Mouse (Mus musculus): ENCODE results near the gene Dab2ip. TPM values are rescaled to one million over a fixed set of nuclear protein-coding genes. Genes with fewer than 3 reads are reported as not detected.

The Dab2ip gene
- total and polyA plus RNA-seq, 3 experiments: 4.9 to 15.6 (median 7.8) TPM

DNA sequence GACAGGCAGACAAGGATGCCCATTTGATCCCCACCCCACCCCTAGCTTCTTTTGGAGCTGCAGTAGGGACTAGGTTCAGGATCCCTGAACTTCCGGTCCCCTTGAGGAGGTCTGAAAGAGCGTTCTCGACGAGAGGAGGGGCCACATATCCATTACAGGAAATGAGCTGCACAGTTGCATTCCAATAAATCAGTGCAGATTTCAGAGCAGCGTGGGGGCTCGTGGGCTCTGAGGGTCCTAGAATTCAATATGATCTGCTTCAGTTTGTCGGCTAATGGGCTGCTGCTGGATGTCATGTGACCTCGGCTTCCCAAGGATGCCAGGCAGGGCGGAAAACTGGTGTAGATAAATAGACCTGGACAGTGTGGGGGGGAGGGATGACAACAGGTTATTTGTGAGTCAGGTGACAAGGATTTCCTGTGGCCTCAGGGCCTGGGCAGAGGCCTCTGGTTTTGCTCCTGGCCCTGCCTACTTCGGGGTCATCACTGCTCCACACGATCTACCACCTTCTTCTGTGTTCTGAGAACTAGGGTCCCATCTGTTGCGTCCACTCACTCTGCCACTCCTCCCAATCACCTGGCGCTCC is 181.7 kb downstream of the Dab2ip start:
- no peak overlapping the region for H3K9ac ChIP-seq (ENCODE audit: insufficient read depth, low read depth)
- dilution Hi-C loops (cut with MboI; ENCODE audit: extremely low pct_ligation_motif_present, extremely low pct_unique_long_range_greater_than_20kb, low sequenced_read_pairs): no loop called here
- H3K27me3 ChIP-seq (replicated peaks): no peaks in the 10 kb centered on the region
- no peak for DNase-seq (ENCODE audit: extremely low read depth)
- H3K9me3 ChIP-seq (replicated peaks; ENCODE audit: low read length): peaks cover 4% of the 10 kb centered on the region
- in situ Hi-C loops (cut with MboI; ENCODE audit: low pct_ligation_motif_present, low pct_unique_long_range_greater_than_20kb, low sequenced_read_pairs): loop anchor here (10.0 kb wide), 2 partner anchors 165 to 195 kb away; no protein-coding TSS in a partner anchor
- H3K4me2 ChIP-seq (ENCODE audit: insufficient read depth, low read depth, poor library complexity, severe bottlenecking): no peak overlapping the region
- no peak overlapping the region for H3K4me3 ChIP-seq (replicated peaks in 1 of 3; ENCODE audit: low read depth in 2 of 3, low read length in 2 of 3, poor library complexity in 1 of 3)
- TF ChIP-seq IRF4 (IDR thresholded peaks at IDR 0.05; ENCODE audit: low read depth, low read length) (no peak), TBP (conservative IDR thresholded peaks at IDR 0.05; ENCODE audit: low read depth, low read length) (no peak), ZMIZ1 (IDR thresholded peaks at IDR 0.05; ENCODE audit: low read depth, low read length) (no peak), RCOR1 (conservative IDR thresholded peaks at IDR 0.05; ENCODE audit: low read depth, low read length) (no peak), MYC (IDR thresholded peaks at IDR 0.05; ENCODE audit: low read depth, low read length) (no peak), KAT2A (IDR thresholded peaks at IDR 0.05; ENCODE audit: insufficient replicate concordance, low read length) (no peak), CHD2 (IDR thresholded peaks at IDR 0.05; ENCODE audit: low read length) (no peak), ZKSCAN1 (IDR thresholded peaks at IDR 0.05; ENCODE audit: borderline replicate concordance, low read depth, low read length) (no peak), CTCF (conservative IDR thresholded peaks at IDR 0.05 in 1 of 2, IDR thresholded peaks at IDR 0.05 in 1 of 2; ENCODE audit: low read depth in 2 of 2, low read length in 2 of 2) (no peak), MEF2A (IDR thresholded peaks at IDR 0.05; ENCODE audit: borderline replicate concordance, low read depth, low read length) (no peak)
- H3K4me1 ChIP-seq (ENCODE audit: control insufficient read depth in 1 of 2, insufficient read depth in 2 of 2): peaks cover 18 to 37% of the 10 kb centered on the region in 2 experiments
- H3K27ac ChIP-seq (ENCODE audit: insufficient read depth, low read depth): no peak overlapping the region
- no peaks in the 10 kb centered on the region for H3K36me3 ChIP-seq (replicated peaks in 1 of 2; ENCODE audit: control insufficient read depth in 1 of 2, insufficient read depth in 1 of 2, low read length in 1 of 2)
- no peaks in the 10 kb centered on the region for H3K79me2 ChIP-seq (replicated peaks; ENCODE audit: control insufficient read depth, extremely low read depth, insufficient read depth, poor library complexity, severe bottlenecking)

DNA sequence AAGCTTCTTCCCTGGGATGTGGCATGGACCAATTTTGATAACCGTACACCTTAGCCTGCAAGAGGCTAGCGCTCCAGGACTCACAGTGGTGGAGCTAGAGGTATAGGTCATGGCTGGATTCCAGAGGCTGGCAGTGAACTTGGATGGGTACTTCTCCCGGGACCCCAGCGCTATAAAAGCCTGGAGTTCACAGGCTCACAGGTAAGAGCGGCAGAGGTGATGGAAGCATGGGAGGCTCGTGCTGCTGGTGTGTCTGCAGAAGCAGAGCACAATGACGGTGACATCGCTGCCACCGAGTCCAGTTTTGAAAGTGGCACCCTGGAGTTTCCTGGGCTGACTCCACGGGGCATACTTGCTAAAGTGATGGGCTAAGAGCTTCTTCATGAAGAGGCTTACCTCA is 187.8 kb downstream of the Dab2ip start:
- Histone ChIP-seq H3K9me3 (replicated peaks; ENCODE audit: low read length) (no peaks in the 10 kb centered on the region), H3K9ac (ENCODE audit: insufficient read depth, low read depth) (no peak overlapping the region), H3K4me2 (ENCODE audit: insufficient read depth, low read depth, poor library complexity, severe bottlenecking) (no peak overlapping the region), H3K4me3 (replicated peaks in 1 of 3; ENCODE audit: low read depth in 2 of 3, low read length in 2 of 3, poor library complexity in 1 of 3) (no peak overlapping the region), H3K27me3 (replicated peaks) (no peaks in the 10 kb centered on the region), H3K36me3 (replicated peaks in 1 of 2; ENCODE audit: control insufficient read depth in 1 of 2, insufficient read depth in 1 of 2, low read length in 1 of 2) (no peaks in the 10 kb centered on the region), H3K79me2 (replicated peaks; ENCODE audit: control insufficient read depth, extremely low read depth, insufficient read depth, poor library complexity, severe bottlenecking) (no peaks in the 10 kb centered on the region), H3K27ac (ENCODE audit: insufficient read depth, low read depth) (no peak overlapping the region), H3K4me1 (ENCODE audit: control insufficient read depth in 1 of 2, insufficient read depth in 2 of 2) (peaks cover 3 to 26% of the 10 kb centered on the region in 2 experiments)
- in situ Hi-C loops (cut with MboI; ENCODE audit: low pct_ligation_motif_present, low pct_unique_long_range_greater_than_20kb, low sequenced_read_pairs) (no loop called here), dilution Hi-C loops (cut with MboI; ENCODE audit: extremely low pct_ligation_motif_present, extremely low pct_unique_long_range_greater_than_20kb, low sequenced_read_pairs) (no loop called here)
- TF ChIP-seq RCOR1 (conservative IDR thresholded peaks at IDR 0.05; ENCODE audit: low read depth, low read length) (no peak), MYC (IDR thresholded peaks at IDR 0.05; ENCODE audit: low read depth, low read length) (no peak), USF1 (IDR thresholded peaks at IDR 0.05; ENCODE audit: low read depth, low read length) (no peak), CHD1 (IDR thresholded peaks at IDR 0.05; ENCODE audit: low read depth, low read length) (no peak), E2F4 (IDR thresholded peaks at IDR 0.05; ENCODE audit: insufficient replicate concordance, low read depth, low read length) (no peak), TBP (conservative IDR thresholded peaks at IDR 0.05; ENCODE audit: low read depth, low read length) (no peak), GABPA (IDR thresholded peaks at IDR 0.05; ENCODE audit: insufficient replicate concordance, low read depth, low read length) (no peak), PAX5 (IDR thresholded peaks at IDR 0.05; ENCODE audit: low read length) (no peak), ZNF384 (IDR thresholded peaks at IDR 0.05; ENCODE audit: low read depth, low read length) (no peak), KAT2A (IDR thresholded peaks at IDR 0.05; ENCODE audit: insufficient replicate concordance, low read length) (no peak), HCFC1 (IDR thresholded peaks at IDR 0.05; ENCODE audit: low read depth, low read length) (no peak), POLR2A (IDR thresholded peaks at IDR 0.05; ENCODE audit: low read depth, low read length) (no peak), MAX (IDR thresholded peaks at IDR 0.05; ENCODE audit: low read length) (no peak), TCF12 (IDR thresholded peaks at IDR 0.05; ENCODE audit: low read depth, low read length) (no peak), ZC3H11A (IDR thresholded peaks at IDR 0.05; ENCODE audit: low read depth, low read length) (no peak), SIN3A (IDR thresholded peaks at IDR 0.05; ENCODE audit: low read length) (no peak), USF2 (conservative IDR thresholded peaks at IDR 0.05; ENCODE audit: low read depth, low read length) (no peak), RAD21 (IDR thresholded peaks at IDR 0.05; ENCODE audit: low read depth, low read length) (no peak), ETS1 (conservative IDR thresholded peaks at IDR 0.05; ENCODE audit: low read depth, low read length) (no peak)
- no peak for DNase-seq (ENCODE audit: extremely low read depth)
